Mouse (Mus musculus): Measurements from ENCODE around the gene Ccdc13. TPM values are rescaled to one million over a fixed set of nuclear protein-coding genes. Genes with fewer than 3 reads are reported as not detected.

Ccdc13 gene
- polyA plus RNA-seq, 1 experiment: 0.12 TPM

- Histone ChIP-seq H3K79me2 (ENCODE audit: control insufficient read depth, insufficient read depth) (no peaks in the 10 kb centered on the region), H3K4me3 (ENCODE audit: insufficient read depth, poor library complexity, severe bottlenecking) (no peak overlapping the region), H3K36me3 (ENCODE audit: control insufficient read depth, insufficient read depth) (no peaks in the 10 kb centered on the region), H3ac (ENCODE audit: control insufficient read depth, insufficient read length, low read depth) (no peak overlapping the region), H3K27me3 (ENCODE audit: control insufficient read depth, insufficient read depth, insufficient read length) (peaks cover 10% of the 10 kb centered on the region), H3K79me3 (ENCODE audit: low read depth) (no peaks in the 10 kb centered on the region)
- no peak for TF ChIP-seq MYOD1 (IDR thresholded peaks at IDR 0.05; ENCODE audit: control insufficient read depth, insufficient read length, low read depth)
- TF ChIP-seq CTCF (IDR thresholded peaks at IDR 0.05; ENCODE audit: control insufficient read depth, insufficient read depth, insufficient read length): no peak
These were observed 333 bp upstream of the Ccdc13 start for GRCm38 (mm10) chr9:121839622-121839965.

DNA sequence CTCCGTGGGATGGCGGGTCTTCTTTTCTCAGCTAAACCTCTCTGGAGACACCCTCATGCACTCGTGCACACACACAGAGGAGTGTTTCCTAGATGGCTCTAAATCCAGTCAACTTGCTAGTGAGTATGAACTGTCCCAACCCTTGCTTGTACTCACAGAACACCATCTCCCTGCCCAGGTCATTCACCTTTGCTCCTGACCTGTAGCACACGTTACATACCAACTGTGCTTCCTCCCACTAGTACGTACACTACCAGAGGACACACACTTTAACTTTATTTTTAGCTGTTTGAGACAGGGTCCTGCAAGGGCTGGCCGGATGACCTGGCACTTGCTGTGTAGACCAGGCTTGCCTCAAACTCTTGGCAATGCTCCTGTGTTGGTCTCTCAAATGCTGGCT, 1.3 kb downstream of the Ccdc13 start:
- no peak overlapping the region for H3K4me3 ChIP-seq (ENCODE audit: insufficient read depth, poor library complexity, severe bottlenecking)
- no peaks in the 10 kb centered on the region for H3K79me3 ChIP-seq (ENCODE audit: low read depth)
- H3K27me3 ChIP-seq (ENCODE audit: control insufficient read depth, insufficient read depth, insufficient read length): peaks cover 16% of the 10 kb centered on the region
- no peaks in the 10 kb centered on the region for H3K36me3 ChIP-seq (ENCODE audit: control insufficient read depth, insufficient read depth)
- TF ChIP-seq CEBPB (IDR thresholded peaks at IDR 0.05; ENCODE audit: low read depth) (no peak), MAX (IDR thresholded peaks at IDR 0.05) (no peak), CTCF (IDR thresholded peaks at IDR 0.05; ENCODE audit: control insufficient read depth, insufficient read depth, insufficient read length) (no peak), USF1 (IDR thresholded peaks at IDR 0.05; ENCODE audit: low read depth) (no peak), MYOD1 (IDR thresholded peaks at IDR 0.05; ENCODE audit: control insufficient read depth, insufficient read length, low read depth) (no peak), FOSL1 (IDR thresholded peaks at IDR 0.05; ENCODE audit: insufficient read depth, low read length, poor library complexity, severe bottlenecking) (no peak), MYOG (IDR thresholded peaks at IDR 0.05; ENCODE audit: control insufficient read depth, extremely low read depth, insufficient read length) (no peak)
- no peaks in the 10 kb centered on the region for H3K79me2 ChIP-seq (ENCODE audit: control insufficient read depth, insufficient read depth)
- H3ac ChIP-seq (ENCODE audit: control insufficient read depth, insufficient read length, low read depth): no peak overlapping the region

DNA sequence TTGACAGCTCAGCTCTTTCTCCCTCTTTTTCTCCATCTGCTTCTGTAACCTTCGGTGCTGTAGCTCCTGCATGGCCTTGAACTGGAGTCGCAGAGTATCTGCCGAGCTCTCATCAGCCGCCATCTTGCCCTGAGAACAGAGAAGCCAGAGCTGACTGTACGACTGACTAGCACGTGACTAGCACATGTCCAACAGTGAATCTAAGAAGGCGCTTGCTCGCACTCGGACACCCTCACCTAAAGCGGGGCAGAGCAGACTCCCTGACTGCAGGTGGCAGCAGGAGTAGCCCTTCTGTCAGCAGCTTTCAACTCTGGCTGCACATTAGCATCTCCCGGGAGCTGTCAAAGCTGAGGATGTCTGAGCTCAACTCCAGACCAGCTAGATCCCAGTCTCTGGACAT, 5.4 kb downstream of the Ccdc13 start:
- Histone ChIP-seq H3ac (ENCODE audit: control insufficient read depth, insufficient read length, low read depth) (no peak overlapping the region), H3K27me3 (ENCODE audit: control insufficient read depth, insufficient read depth, insufficient read length) (peaks cover 12% of the 10 kb centered on the region), H3K79me2 (ENCODE audit: control insufficient read depth, insufficient read depth) (no peaks in the 10 kb centered on the region), H3K36me3 (ENCODE audit: control insufficient read depth, insufficient read depth) (no peaks in the 10 kb centered on the region), H3K4me3 (ENCODE audit: insufficient read depth, poor library complexity, severe bottlenecking) (no peak overlapping the region), H3K79me3 (ENCODE audit: low read depth) (no peaks in the 10 kb centered on the region)
- TF ChIP-seq FOSL1 (IDR thresholded peaks at IDR 0.05; ENCODE audit: insufficient read depth, low read length, poor library complexity, severe bottlenecking): no peak
- TF ChIP-seq MYOD1 (IDR thresholded peaks at IDR 0.05; ENCODE audit: control insufficient read depth, insufficient read length, low read depth): no peak
- TF ChIP-seq CEBPB (IDR thresholded peaks at IDR 0.05; ENCODE audit: low read depth): no peak
- TF ChIP-seq CTCF (IDR thresholded peaks at IDR 0.05; ENCODE audit: control insufficient read depth, insufficient read depth, insufficient read length): no peak
- TF ChIP-seq MYOG (IDR thresholded peaks at IDR 0.05; ENCODE audit: control insufficient read depth, extremely low read depth, insufficient read length): no peak
- no peak for TF ChIP-seq MAX (IDR thresholded peaks at IDR 0.05)
- TF ChIP-seq USF1 (IDR thresholded peaks at IDR 0.05; ENCODE audit: low read depth): no peak

- Histone ChIP-seq H3K36me3 (ENCODE audit: control insufficient read depth, insufficient read depth) (no peaks in the 10 kb centered on the region), H3K4me3 (ENCODE audit: insufficient read depth, poor library complexity, severe bottlenecking) (no peak overlapping the region), H3K79me3 (ENCODE audit: low read depth) (no peaks in the 10 kb centered on the region), H3ac (ENCODE audit: control insufficient read depth, insufficient read length, low read depth) (no peak overlapping the region), H3K79me2 (ENCODE audit: control insufficient read depth, insufficient read depth) (no peaks in the 10 kb centered on the region), H3K27me3 (ENCODE audit: control insufficient read depth, insufficient read depth, insufficient read length) (peaks cover 17% of the 10 kb centered on the region)
- TF ChIP-seq USF1 (IDR thresholded peaks at IDR 0.05; ENCODE audit: low read depth): no peak
- TF ChIP-seq MYOD1 (IDR thresholded peaks at IDR 0.05; ENCODE audit: control insufficient read depth, insufficient read length, low read depth): no peak
- TF ChIP-seq MAX (IDR thresholded peaks at IDR 0.05): no peak
- TF ChIP-seq MYOG (IDR thresholded peaks at IDR 0.05; ENCODE audit: control insufficient read depth, extremely low read depth, insufficient read length): no peak
- peak; percentile 25 for TF ChIP-seq CTCF (IDR thresholded peaks at IDR 0.05; ENCODE audit: control insufficient read depth, insufficient read depth, insufficient read length)
These were observed 8.3 kb downstream of the Ccdc13 start for GRCm38 (mm10) chr9:121830956-121831293.

- TF ChIP-seq CTCF (IDR thresholded peaks at IDR 0.05; ENCODE audit: control insufficient read depth, insufficient read depth, insufficient read length) (peak; percentile 73), MAX (IDR thresholded peaks at IDR 0.05) (no peak)
- Histone ChIP-seq H3K27me3 (ENCODE audit: control insufficient read depth, insufficient read depth, insufficient read length) (peaks cover 17% of the 10 kb centered on the region), H3K4me3 (ENCODE audit: insufficient read depth, poor library complexity, severe bottlenecking) (no peak overlapping the region), H3ac (ENCODE audit: control insufficient read depth, insufficient read length, low read depth) (no peak overlapping the region), H3K79me2 (ENCODE audit: control insufficient read depth, insufficient read depth) (no peaks in the 10 kb centered on the region), H3K36me3 (ENCODE audit: control insufficient read depth, insufficient read depth) (no peaks in the 10 kb centered on the region), H3K79me3 (ENCODE audit: low read depth) (no peaks in the 10 kb centered on the region)
These were observed 8.9 kb downstream of the Ccdc13 start for GRCm38 (mm10) chr9:121830243-121830955.

DNA sequence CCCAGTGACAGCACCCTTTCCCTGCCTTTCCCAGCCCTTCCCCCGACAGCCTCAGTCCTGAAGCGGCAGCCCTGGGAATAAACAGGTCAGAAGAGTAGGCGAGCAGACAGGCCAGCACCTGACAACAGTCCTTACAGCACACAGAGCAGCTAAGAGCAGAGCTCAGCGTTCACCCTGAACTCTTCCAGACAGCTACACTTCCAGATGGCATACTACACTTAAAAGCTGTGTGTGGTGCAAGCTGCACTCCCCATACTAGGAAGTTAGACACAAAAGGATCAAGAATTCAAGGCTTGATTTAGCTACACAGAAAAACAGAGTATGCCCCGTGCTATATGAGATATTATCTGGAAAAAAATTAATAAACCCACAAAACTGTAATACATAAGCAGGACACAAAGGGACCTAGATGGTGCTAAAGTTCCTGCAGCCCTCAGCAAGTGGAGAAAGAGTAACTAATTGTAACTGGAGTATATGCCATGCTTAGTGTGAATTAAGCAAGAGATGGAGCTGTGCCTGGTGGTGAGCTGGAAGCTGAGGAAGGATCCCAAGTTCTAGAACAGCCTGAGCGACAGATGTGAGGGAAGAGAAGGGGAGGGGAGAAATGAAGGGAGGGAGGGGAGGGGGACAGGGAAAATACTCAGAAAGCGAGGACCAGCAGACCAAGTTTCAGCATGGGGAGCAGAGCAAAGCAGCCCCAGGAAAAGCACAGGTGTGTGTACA, 9.8 kb downstream of the Ccdc13 start:
- H3K79me3 ChIP-seq (ENCODE audit: low read depth): no peaks in the 10 kb centered on the region
- no peak overlapping the region for H3ac ChIP-seq (ENCODE audit: control insufficient read depth, insufficient read length, low read depth)
- H3K4me3 ChIP-seq (ENCODE audit: insufficient read depth, poor library complexity, severe bottlenecking): no peak overlapping the region
- peaks cover 17% of the 10 kb centered on the region for H3K27me3 ChIP-seq (ENCODE audit: control insufficient read depth, insufficient read depth, insufficient read length)
- H3K79me2 ChIP-seq (ENCODE audit: control insufficient read depth, insufficient read depth): no peaks in the 10 kb centered on the region
- H3K36me3 ChIP-seq (ENCODE audit: control insufficient read depth, insufficient read depth): no peaks in the 10 kb centered on the region
- TF ChIP-seq MYOG (IDR thresholded peaks at IDR 0.05; ENCODE audit: control insufficient read depth, extremely low read depth, insufficient read length) (no peak), MAX (IDR thresholded peaks at IDR 0.05) (no peak), CEBPB (IDR thresholded peaks at IDR 0.05; ENCODE audit: low read depth) (no peak), CTCF (IDR thresholded peaks at IDR 0.05; ENCODE audit: control insufficient read depth, insufficient read depth, insufficient read length) (no peak), USF1 (IDR thresholded peaks at IDR 0.05; ENCODE audit: low read depth) (no peak), FOSL1 (IDR thresholded peaks at IDR 0.05; ENCODE audit: insufficient read depth, low read length, poor library complexity, severe bottlenecking) (no peak), MYOD1 (IDR thresholded peaks at IDR 0.05; ENCODE audit: control insufficient read depth, insufficient read length, low read depth) (no peak)
